Mouse (Mus musculus) neural tube, embryonic 14.5 days (tissue): ENCODE data around the gene Tprn. TPM values are rescaled to one million over a fixed set of nuclear protein-coding genes. Genes with fewer than 3 reads are reported as not detected.
A peak's percentile ranks its signal among the peaks of the same experiment; 100 is the strongest.

Source experiments
- ATAC-seq: fragments of 200-750 bp; cut with Nextera tagmentation; 2 replicates; pipeline ENCODE4 v1.8.0; 2017; ENCODE audit warnings: low read depth, mild to moderate bottlenecking, moderate TSS enrichment, moderate library complexity
- H3K27ac ChIP-seq: fragments of 300-500 bp; sonication (generic); 2 replicates; pipeline ENCODE4 v1.5.1; 2014; ENCODE audit warnings: low read depth, mild to moderate bottlenecking, control low read depth, low read length, moderate library complexity, mixed read lengths
- H3K27me3 ChIP-seq: fragments of 300-500 bp; sonication (generic); 2 replicates; pipeline ENCODE4 v1.6.1; 2014; ENCODE audit warnings: low read length; ENCODE audit not compliant: control insufficient read depth, insufficient read depth
- H3K36me3 ChIP-seq: fragments of 300-500 bp; sonication (generic); 2 replicates; pipeline ENCODE4 v1.6.1; 2014; ENCODE audit warnings: low read length, mixed read lengths; ENCODE audit not compliant: control insufficient read depth, insufficient read depth
- H3K4me1 ChIP-seq: fragments of 300-500 bp; sonication (generic); 2 replicates; pipeline ENCODE4 v1.6.1; 2014; ENCODE audit warnings: low read length; ENCODE audit not compliant: control insufficient read depth, insufficient read depth
- H3K4me2 ChIP-seq: fragments of 300-500 bp; sonication (generic); 2 replicates; pipeline ENCODE4 v1.6.1; 2014; ENCODE audit warnings: mild to moderate bottlenecking, low read depth, low read length, control low read depth
- H3K4me3 ChIP-seq: fragments of 300-500 bp; sonication (generic); 2 replicates; pipeline ENCODE4 v1.5.1; 2014; ENCODE audit warnings: low read depth, low read length, control low read depth, mixed read lengths
- H3K9ac ChIP-seq: fragments of 300-500 bp; sonication (generic); replicated peaks from 2 replicates; pipeline ENCODE4 v1.6.1; 2014; ENCODE audit warnings: low read depth, mild to moderate bottlenecking, control low read depth, low read length, mixed read lengths
- H3K9me3 ChIP-seq: fragments of 300-500 bp; sonication (generic); 2 replicates; pipeline ENCODE4 v1.6.1; 2016; ENCODE audit warnings: low read length; ENCODE audit not compliant: control insufficient read depth
- WGBS: fragments of 180-500 bp; shearing (Covaris S2); extraction: QIAGEN DNeasy Blood & Tissue Kit; methylation state at CpG from one replicate; pipeline ENCODE4 v1.1.7; 2014; 5-methylcytosine and 5-hydroxymethylcytosine counted together
- polyA plus RNA-seq: library from polyadenylated mRNA; unstranded; fragments of >200 nt; fragmentation: Nextera tagmentation; extraction: Ambion mirVana; gene quantifications from 2 replicates; pipeline ENCODE4 v1.2.1, GENCODE M21; 2014

The Tprn gene
- polyA plus RNA-seq, 1 experiment from 2014 or later = 11.5 TPM

GRCm38 (mm10) chr2:25224766-25225752, 37.4 kb upstream of the Tprn start:
- Histone ChIP-seq H3K4me1 (peaks cover 7% of the 10 kb centered on the region; the same call in 1 of the 2 replicates), H3K27me3 (no peaks in the 10 kb centered on the region), H3K4me3 (peak overlapping the region; percentile 81), H3K36me3 (no peaks in the 10 kb centered on the region), H3K9me3 (no peaks in the 10 kb centered on the region), H3K9ac (peak overlapping the region; percentile 51), H3K4me2 (peak overlapping the region; percentile 51), H3K27ac (peak overlapping the region; percentile 91)
- WGBS = 2% methylated on average over 41 of the region's 41 CpGs
- peak; percentile 97 for ATAC-seq

GRCm38 (mm10) chr2:25225811-25226379, 36.5 kb upstream of the Tprn start:
- Histone ChIP-seq H3K36me3 (no peaks in the 10 kb centered on the region), H3K27ac (peak overlapping the region; percentile 91), H3K4me1 (peaks cover 7% of the 10 kb centered on the region; the same call in 1 of the 2 replicates), H3K9ac (no peak overlapping the region), H3K4me2 (peak overlapping the region; percentile 51), H3K9me3 (no peaks in the 10 kb centered on the region), H3K4me3 (peak overlapping the region; percentile 81; the same call in 1 of the 2 replicates), H3K27me3 (no peaks in the 10 kb centered on the region)
- ATAC-seq = no peak
- WGBS = 78% methylated on average over 8 of the region's 8 CpGs

- H3K9ac ChIP-seq = no peak overlapping the region
- no peaks in the 10 kb centered on the region for H3K9me3 ChIP-seq
- no peaks in the 10 kb centered on the region for H3K36me3 ChIP-seq
- H3K27me3 ChIP-seq = no peaks in the 10 kb centered on the region
- H3K27ac ChIP-seq = no peak overlapping the region
- ATAC-seq = no peak
- H3K4me3 ChIP-seq = no peak overlapping the region
- H3K4me2 ChIP-seq = no peak overlapping the region
- H3K4me1 ChIP-seq = peaks cover 7% of the 10 kb centered on the region; the same call in 1 of the 2 replicates
- 83% methylated on average over 5 of the region's 5 CpGs for WGBS
Measured at GRCm38 (mm10) chr2:25226864-25227263, 35.6 kb upstream of the Tprn start.

GRCm38 (mm10) chr2:25227406-25227805, 35.0 kb upstream of the Tprn start:
- no peaks in the 10 kb centered on the region for H3K27me3 ChIP-seq
- H3K36me3 ChIP-seq = no peaks in the 10 kb centered on the region
- no peak for ATAC-seq
- no peak overlapping the region for H3K27ac ChIP-seq
- 87% methylated on average over 4 of the region's 4 CpGs for WGBS
- H3K9ac ChIP-seq = no peak overlapping the region
- H3K9me3 ChIP-seq = no peaks in the 10 kb centered on the region
- H3K4me1 ChIP-seq = peaks cover 7% of the 10 kb centered on the region; the same call in 1 of the 2 replicates
- H3K4me2 ChIP-seq = no peak overlapping the region
- H3K4me3 ChIP-seq = no peak overlapping the region

- Histone ChIP-seq H3K27ac (peak overlapping the region; percentile 34; the same call in 1 of the 2 replicates), H3K27me3 (no peaks in the 10 kb centered on the region), H3K4me2 (peak overlapping the region; percentile 31), H3K9ac (no peak overlapping the region; the same call in 1 of the 2 replicates), H3K4me3 (no peak overlapping the region; the same call in 1 of the 2 replicates), H3K4me1 (peaks cover 4% of the 10 kb centered on the region; the same call in 1 of the 2 replicates), H3K36me3 (no peaks in the 10 kb centered on the region), H3K9me3 (no peaks in the 10 kb centered on the region)
- ATAC-seq = no peak
- WGBS = 1% methylated on average over 7 of the region's 7 CpGs
Measured at GRCm38 (mm10) chr2:25228431-25228889, 34.0 kb upstream of the Tprn start.

- H3K4me3 ChIP-seq = no peak overlapping the region
- no peaks in the 10 kb centered on the region for H3K27me3 ChIP-seq
- H3K4me1 ChIP-seq = no peaks in the 10 kb centered on the region
- peak overlapping the region; percentile 31; the same call in 1 of the 2 replicates for H3K4me2 ChIP-seq
- WGBS = 71% methylated on average over 6 of the region's 6 CpGs
- no peak overlapping the region for H3K9ac ChIP-seq
- no peaks in the 10 kb centered on the region for H3K36me3 ChIP-seq
- H3K9me3 ChIP-seq = no peaks in the 10 kb centered on the region
- ATAC-seq = no peak
- H3K27ac ChIP-seq = no peak overlapping the region
Measured at GRCm38 (mm10) chr2:25228995-25229530, 33.4 kb upstream of the Tprn start.

GRCm38 (mm10) chr2:25229582-25229981, 32.8 kb upstream of the Tprn start:
- no peaks in the 10 kb centered on the region for H3K9me3 ChIP-seq
- no peak for ATAC-seq
- WGBS = 87% methylated on average over 5 of the region's 5 CpGs

GRCm38 (mm10) chr2:25230581-25230980, 31.8 kb upstream of the Tprn start:
- WGBS = 84% methylated on average over 7 of the region's 7 CpGs
- no peak overlapping the region for H3K9ac ChIP-seq
- no peaks in the 10 kb centered on the region for H3K4me1 ChIP-seq
- no peak overlapping the region for H3K27ac ChIP-seq
- no peak overlapping the region for H3K4me3 ChIP-seq
- no peaks in the 10 kb centered on the region for H3K9me3 ChIP-seq
- ATAC-seq = no peak
- H3K27me3 ChIP-seq = no peaks in the 10 kb centered on the region
- H3K4me2 ChIP-seq = no peak overlapping the region
- H3K36me3 ChIP-seq = no peaks in the 10 kb centered on the region

More at GRCm38 (mm10) chr2:25229582-25229981, 32.8 kb upstream of the Tprn start:
- no peaks in the 10 kb centered on the region for H3K27me3 ChIP-seq
- no peak overlapping the region for H3K27ac ChIP-seq
- H3K9ac ChIP-seq = no peak overlapping the region
- H3K36me3 ChIP-seq = no peaks in the 10 kb centered on the region
- H3K4me3 ChIP-seq = no peak overlapping the region
- H3K4me1 ChIP-seq = no peaks in the 10 kb centered on the region
- H3K4me2 ChIP-seq = no peak overlapping the region
